Mouse (Mus musculus): ENCODE results near the gene Slc34a2.

Gene Slc34a2

GRCm38 (mm10) chr5:53037781-53038180, at the start of gene Slc34a2:
Gene Slc34a2, plus strand, starts transcription at chr5:53038081.
- DNase-seq (ENCODE audit: low spot score in 2 of 2): no peak

DNA sequence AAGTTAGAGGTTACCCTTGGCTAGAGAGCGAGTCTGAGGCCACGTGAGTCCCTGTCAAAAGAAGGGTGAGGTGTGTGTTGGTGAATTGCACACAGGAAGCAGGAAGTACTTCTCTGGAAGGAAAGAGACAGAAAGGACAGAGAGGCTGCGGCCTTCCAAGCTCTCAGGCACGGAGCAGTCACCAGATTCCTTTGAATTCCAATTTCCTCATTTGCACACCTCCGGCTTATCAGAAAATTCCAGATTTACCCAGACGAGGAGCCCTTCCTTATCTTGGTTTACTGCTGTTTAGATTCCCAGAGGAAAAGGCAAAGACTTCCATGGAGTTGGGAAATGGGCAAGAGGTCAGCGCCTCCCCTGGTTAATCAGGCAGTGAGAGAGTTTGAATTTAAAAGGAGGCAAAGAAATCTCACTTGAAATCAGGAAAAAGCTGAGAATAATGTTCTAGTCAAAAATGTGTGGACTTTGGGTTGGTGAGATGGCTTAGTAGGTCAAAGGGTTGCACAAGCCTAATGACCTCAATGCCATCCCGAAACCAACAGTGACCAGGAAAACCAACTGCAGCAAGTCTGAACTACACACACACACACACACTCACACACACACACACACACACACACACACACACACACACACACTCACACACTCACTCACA, 47.1 kb upstream of the Slc34a2 start:
- DNase-seq (ENCODE audit: low spot score in 2 of 2): no peak

DNA sequence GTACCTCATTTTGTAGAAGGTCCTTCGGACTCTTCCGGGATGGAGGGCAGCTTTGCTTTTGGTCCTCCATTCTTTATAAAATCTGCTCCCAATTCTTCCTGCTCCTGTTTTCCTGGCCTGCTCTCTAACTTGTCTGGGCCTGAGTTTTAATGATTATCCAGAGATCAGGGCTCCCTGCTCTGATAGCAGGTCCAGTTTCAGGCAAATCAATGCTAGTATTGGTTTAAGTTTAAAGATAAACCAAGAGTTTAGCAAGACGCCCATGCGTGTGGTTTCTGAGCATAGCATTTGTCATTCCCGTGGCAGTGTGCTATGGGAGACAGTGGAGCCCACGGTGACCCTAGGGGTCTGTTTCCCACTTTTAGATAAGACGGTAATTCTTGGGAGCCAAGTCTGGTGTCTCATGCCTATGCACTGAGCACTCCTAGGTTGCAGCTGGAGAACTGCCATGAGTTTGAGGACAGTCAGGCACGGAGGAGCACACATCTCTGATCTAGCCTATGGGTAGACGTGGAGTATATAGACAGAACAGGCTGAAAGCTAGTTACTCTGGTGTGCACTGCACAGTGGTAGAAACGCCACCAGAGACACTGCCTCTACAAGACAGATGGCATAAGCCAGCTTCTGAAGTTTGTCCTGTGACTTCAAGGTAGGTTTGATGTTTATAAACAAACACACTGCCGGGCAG, 45.5 kb upstream of the Slc34a2 start:
- no peak for DNase-seq (ENCODE audit: low spot score in 2 of 2)

GRCm38 (mm10) chr5:52993490-52994282, 44.2 kb upstream of the Slc34a2 start:
- DNase-seq (ENCODE audit: low spot score in 2 of 2): no peak

DNA sequence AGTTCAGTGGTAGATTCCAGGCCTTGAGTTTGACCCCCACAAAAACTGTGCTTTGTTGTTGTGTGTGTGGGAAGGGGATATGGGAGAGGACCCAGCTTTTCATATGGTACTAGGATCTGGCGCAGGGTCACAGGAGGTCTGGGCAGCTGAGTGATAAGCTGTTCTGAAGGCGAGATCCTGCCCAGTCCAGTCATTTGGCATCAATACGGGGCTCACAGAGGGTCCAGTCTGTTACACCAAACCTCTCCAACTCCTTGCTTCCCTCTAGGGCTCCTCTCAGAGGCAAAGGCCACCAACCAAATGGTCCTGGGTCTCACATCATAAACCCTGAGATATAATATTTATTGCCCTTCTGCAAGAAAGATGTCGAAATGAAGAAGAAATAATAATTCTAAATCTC, 42.4 kb upstream of the Slc34a2 start:
- DNase-seq (ENCODE audit: low spot score in 2 of 2): no peak

GRCm38 (mm10) chr5:52996145-52996544, 41.7 kb upstream of the Slc34a2 start:
- no peak for DNase-seq (ENCODE audit: low spot score in 2 of 2)

DNA sequence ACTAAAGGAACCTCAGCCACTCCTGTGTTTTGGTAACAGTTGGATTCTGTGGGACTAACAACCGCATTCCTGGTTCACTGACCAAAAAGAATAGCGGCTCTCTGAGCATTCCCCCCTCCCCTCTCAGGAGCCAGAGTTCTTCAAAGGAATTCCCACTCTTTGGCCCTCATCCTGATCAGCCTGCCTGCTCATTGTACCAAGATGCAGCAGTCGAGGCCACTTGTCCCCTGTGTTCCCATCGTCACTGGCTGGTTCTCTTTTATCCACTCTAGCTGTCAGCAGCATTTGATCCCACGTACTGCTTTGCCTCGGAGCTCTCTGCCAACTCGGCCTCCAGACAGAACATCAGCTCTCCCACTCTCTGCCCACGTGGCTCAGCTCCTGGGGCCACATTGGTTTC, 41.3 kb upstream of the Slc34a2 start:
- DNase-seq (ENCODE audit: low spot score in 2 of 2): peak in 1 of 2 experiments; percentile 6

GRCm38 (mm10) chr5:52997032-52997431, 40.8 kb upstream of the Slc34a2 start:
- no peak for DNase-seq (ENCODE audit: low spot score in 2 of 2)

DNA sequence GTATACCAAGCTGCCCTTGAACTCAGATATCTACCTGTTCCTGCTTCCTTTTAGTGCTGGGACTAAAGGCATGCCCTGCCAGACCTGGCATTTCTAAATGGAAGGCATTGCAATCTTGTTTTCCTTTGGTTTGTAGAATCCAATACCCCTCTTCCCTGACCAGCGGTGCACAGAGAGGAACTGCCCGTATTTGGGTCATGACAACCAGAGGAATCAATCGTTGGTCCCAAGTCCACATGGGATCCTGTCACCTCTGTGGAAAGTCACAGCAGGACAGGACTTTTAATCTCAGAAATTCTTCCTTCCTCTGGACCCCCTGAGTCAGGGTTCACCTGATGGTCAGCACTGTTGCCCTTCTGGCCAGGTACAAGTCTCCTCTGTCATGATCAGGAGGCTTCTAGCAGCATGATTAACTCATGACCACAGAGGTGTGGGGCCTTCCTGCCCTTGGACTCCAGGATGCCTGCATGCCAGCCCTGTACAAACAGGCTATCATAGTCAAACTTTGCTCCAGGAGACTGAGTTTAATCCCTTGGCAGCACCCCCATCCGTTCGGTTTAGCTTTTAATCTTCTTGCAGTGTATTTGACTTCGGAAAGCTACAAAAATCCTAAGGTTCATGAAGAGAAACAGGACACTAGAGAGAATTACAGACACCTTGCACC, 39.7 kb upstream of the Slc34a2 start:
- no peak for DNase-seq (ENCODE audit: low spot score in 2 of 2)

- DNase-seq (ENCODE audit: low spot score in 2 of 2): no peak
Measured at GRCm38 (mm10) chr5:53000169-53000872, 37.6 kb upstream of the Slc34a2 start.

DNA sequence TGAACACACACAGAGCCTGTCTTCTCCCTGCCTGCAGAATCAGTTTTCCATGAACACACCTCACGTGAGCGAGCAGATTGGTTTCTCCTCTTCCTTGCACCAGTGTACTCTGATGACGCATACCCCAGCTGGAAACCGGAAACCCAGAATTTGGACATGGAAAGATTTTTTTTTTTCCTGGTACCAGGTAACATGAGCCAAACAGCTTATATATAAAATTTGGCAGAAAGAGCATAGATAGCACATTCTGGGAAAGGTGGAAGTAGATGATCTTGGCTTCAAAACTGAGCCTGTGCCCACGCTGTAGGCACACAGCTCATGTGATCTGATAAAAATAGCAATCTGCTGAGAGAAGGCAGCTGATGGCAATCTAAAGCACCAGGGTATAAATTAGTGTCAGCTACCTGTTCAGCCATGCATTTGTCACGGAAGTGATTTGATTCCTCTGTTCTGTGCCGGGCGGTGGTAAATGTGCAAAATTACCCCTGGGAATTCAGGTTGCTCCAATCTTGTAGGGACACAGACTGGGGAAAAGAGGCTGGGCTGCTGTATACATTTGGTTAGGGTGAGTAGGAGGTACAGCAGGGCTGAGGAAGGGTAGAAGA, 35.2 kb upstream of the Slc34a2 start:
- DNase-seq (ENCODE audit: low spot score in 2 of 2): peak; percentile 16 to 31

DNA sequence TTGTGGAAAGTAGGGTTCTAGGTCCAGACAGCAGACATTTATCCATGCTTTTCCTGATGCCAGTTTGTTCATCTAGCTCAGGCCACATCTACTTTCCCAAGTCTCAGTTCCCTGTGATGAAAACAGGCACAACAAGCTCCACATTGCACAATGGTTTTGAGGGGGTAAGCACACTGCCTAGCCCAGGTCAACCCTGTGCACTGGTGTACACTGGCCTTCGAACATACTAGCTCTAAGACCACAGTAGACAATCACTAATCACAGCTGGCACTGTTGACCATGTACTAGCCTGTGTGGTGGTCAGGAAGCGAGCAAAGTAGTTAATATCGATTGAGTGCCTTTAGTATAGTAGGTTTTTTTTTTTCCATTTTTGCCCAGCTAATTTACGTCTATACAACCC, 34.4 kb upstream of the Slc34a2 start:
- DNase-seq (ENCODE audit: low spot score in 2 of 2): no peak

DNA sequence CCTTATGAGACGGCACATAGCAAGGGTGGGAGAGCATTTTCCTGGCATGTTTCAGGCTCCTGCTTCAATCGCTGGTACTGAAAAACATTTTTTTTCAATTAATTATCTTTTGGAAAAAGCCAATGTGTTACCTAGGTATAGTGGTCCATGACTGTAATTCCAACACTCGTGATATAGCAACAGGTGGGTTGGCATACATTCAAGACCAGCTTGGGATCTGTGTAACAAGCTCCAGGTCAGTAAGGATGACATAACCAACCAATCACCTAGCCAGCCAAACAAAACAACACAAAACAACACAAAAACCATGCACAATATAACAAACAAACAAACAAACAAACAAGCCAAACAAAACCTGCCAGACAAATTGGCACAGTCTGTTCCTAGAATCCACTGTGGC, 33.9 kb upstream of the Slc34a2 start:
- DNase-seq (ENCODE audit: low spot score in 2 of 2): no peak

DNA sequence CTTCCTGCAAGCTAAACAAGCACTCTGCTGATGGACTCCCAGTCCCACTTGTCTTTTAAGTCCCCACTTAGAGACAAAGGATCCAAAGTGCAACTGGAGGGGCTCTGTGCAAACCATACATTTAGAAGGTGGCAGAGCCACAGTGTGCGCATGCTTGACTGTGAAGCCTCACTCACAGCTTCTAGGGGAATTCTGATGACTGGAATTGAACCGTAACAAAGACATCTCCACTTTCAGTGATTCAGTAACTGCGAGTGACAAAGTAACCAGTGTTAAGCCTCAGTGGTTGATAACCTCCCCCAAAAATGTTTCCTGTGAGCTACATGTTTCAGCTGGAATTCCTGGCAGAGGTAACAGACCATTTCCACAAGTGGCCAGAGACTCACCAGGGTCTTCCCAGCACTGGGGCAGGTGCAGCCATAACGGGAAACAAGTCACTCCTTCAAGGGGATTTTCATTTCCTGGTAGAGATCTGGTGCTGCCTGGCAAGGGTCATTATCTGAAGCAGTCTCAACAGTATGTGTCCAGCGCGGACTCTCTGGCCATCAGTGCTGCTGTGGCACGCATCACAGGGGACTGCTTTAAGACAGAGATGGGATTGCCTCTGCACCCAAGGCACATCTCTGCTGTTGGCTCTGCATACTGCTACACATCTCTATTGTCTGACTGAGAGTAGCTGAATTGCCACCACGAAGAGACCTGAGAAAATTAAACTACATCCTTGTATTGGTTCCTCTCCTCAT, 28.7 kb upstream of the Slc34a2 start:
- DNase-seq (ENCODE audit: low spot score in 2 of 2): no peak

DNA sequence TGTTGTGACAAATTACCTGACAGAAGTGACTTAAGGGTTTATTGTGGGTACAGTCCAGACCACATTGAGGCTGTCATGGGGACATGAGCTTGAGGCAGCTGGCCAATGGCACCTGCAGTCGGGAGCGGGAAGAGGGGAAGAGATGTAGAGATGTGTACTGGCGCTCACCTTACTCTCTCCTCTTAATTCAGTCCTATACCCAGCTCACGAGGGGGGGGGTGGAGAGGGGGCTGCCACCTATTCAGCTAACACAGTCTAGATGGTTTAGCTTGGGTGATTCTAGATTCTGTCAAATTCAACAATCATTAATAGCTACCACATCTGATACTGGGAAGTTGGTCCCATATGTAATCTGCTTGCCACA, 28.1 kb upstream of the Slc34a2 start:
- DNase-seq (ENCODE audit: low spot score in 2 of 2): no peak

DNA sequence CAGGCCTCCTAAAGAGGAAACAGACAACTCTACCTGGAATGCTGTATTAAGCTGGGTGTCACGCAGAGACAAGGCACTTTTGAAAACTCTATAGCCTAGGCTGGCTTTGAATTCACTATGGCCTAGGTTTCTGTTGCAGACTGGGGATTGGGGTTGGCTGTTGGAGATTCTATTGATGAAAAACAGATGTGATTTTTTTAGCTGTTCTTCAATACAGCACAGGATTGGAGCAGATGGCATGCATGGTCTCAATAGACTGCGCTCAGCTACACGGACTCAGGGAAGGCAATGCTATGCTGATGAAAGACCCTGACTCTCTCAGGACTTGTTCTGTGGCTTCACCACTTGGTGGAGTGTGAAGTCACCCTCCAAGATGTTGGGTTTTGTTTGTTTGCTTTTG, 26.6 kb upstream of the Slc34a2 start:
- DNase-seq (ENCODE audit: low spot score in 2 of 2): no peak

DNA sequence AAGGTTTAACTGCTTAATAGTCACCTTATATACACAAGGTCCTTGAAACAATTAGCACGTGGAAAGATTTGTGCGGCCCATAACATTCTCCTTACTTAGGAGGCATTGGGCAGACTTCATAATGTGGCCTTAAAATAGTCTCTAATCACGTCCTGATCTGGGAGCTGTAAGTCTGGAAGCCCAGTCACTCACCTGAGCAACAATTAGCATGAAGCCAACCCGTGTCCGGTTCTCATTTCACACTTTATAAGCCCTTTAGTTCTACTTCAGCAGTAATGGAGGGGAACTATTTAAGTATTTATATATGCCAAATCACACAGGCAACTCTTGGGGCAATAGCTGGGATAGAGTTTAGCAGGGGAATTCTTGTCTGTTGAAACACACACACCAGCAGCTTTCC, 21.3 kb upstream of the Slc34a2 start:
- no peak for DNase-seq (ENCODE audit: low spot score in 2 of 2)

DNA sequence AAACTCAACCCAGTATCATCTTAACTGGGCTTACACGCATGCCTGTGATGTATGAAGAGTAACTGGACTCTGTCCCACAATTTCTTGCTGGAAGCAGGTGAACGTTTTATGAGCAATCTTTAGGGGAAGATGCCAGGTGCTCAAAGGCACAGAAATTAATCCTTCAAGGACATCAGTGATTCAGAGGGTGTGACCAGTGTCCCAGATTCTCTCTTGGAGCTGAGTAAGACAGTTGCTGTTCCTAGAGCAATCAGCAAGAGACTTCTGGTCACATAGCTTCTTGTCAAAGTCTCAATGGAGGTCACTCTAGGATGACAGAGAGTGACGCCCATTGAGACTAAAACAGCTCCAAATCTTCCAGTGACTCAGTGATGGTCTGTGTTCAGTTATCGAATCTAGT, 19.6 kb upstream of the Slc34a2 start:
- no peak for DNase-seq (ENCODE audit: low spot score in 2 of 2)

DNA sequence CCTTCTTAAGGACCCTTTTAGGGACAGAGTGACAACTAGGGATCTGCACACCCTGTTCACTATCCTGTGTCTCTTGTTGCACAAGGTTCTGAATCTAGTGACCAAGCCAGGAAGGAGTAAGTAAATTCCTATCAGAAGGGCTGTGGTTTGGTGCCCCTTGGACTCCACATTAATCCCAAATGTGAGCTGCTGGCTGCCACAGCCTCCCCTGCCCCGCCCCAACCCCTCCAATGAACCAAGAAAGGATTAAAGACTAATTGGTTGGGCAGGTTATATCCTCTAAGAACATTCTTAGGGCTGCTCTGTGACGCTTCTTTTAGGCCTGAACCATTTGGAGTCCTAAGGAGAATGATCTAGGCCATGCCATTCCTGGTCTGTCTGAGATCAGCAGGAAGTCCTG, 14.4 kb upstream of the Slc34a2 start:
- no peak for DNase-seq (ENCODE audit: low spot score in 2 of 2)

- no peak for DNase-seq (ENCODE audit: low spot score in 2 of 2)
Measured at GRCm38 (mm10) chr5:53023901-53024300, 14.0 kb upstream of the Slc34a2 start.

All from frontal cortex, postnatal 10 days (tissue).